Mouse (Mus musculus): ENCODE measurements around the gene Myzap. TPM values are rescaled to one million over a fixed set of nuclear protein-coding genes. Genes with fewer than 3 reads are reported as not detected.
"Not testable (repeated sequence)": the region's sequence is repeated elsewhere in the genome, so short reads cannot be mapped to it uniquely, and the experiment has no call there.

Gene Myzap
- polyA plus RNA-seq, 1 experiment from 2014 or later, result 2.6 TPM

DNA sequence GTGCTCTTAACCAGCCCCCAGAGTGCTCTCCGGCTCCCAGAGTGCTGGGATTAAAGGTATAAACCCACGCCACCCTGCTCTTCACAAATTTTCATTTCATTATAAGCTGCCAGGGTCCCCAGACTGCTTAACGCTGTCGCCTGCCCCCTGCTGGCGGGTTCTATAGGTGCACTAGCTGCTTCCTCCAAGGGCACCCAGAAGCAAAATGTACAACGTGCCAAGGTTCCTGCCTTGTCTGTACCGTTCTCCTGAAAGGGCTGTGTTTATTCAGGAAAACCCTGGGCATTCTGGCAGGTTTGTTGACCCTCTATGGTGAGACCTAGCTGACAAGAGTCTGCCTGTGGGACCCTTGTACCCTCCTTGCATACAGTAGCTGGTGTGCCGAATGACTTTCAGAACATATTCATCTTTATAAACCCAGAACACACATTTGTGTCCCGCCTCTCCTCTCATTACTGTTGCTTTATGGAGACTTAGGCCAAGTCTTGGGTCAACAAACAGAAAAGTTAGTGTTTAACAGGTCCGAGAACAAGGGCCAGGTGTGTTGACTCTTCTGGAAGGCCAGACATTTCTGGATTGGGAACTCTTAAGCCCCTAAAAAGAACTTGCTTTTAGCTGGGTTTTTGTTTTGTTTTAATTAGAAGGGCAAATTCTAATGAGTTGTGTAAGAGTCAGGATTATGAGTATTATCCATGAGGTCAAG lies 32.8 kb upstream of the Myzap start:
- Histone ChIP-seq H3K9ac (ENCODE audit: low read depth, low read length) (no peak overlapping the region), H3K4me3 (ENCODE audit: low read depth, low read length) (no peak overlapping the region), H3K27ac (ENCODE audit: low read length) (no peak overlapping the region), H3K27me3 (ENCODE audit: control insufficient read depth, insufficient read depth, low read depth, low read length) (no peaks in the 10 kb centered on the region), H3K36me3 (ENCODE audit: control insufficient read depth, insufficient read depth, low read length) (no peaks in the 10 kb centered on the region), H3K9me3 (replicated peaks; ENCODE audit: control insufficient read depth, low read length, poor library complexity, severe bottlenecking) (no peaks in the 10 kb centered on the region), H3K4me1 (ENCODE audit: control insufficient read depth, insufficient read depth, low read length) (no peaks in the 10 kb centered on the region), H3K4me2 (ENCODE audit: low read length) (no peak overlapping the region)
- WGBS, result 48% methylated on average over 10 of the region's 10 CpGs
- no peak for ATAC-seq

DNA sequence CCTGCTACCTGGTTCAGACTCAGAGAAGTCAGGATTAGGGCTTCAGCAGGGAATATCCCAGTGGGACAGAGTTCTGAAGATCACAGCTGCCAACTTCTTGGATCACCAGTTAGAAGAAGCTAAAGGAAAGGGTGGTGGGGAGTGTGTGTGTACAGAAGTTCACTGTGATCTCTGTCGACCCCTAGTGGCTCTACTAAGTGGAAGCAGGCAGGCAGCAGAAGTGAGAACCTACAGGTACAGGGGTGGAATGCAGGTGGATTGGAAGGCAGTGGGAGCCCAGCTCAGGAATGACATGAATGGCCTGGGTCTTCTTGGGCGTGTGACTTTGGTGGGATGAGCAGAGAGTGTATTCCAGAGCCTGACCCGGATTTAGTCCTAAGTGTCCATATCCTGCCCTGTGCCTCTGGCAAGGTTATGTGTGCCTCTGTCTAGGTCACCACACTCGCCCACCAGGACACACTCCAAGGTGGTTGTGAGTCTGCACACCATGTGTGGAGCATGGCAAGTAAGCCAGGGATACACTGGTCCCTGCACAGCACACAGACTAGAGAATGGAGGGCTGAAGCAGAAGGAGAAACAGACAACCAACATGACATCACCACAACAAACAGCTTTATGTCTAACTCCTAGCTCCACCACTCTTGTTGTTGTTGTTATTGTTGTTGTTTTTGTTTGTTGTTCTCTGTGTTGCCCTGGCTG lies 31.9 kb upstream of the Myzap start:
- H3K9ac ChIP-seq (ENCODE audit: low read depth, low read length), result no peak overlapping the region
- no peaks in the 10 kb centered on the region for H3K27me3 ChIP-seq (ENCODE audit: control insufficient read depth, insufficient read depth, low read depth, low read length)
- H3K36me3 ChIP-seq (ENCODE audit: control insufficient read depth, insufficient read depth, low read length), result no peaks in the 10 kb centered on the region
- no peak overlapping the region for H3K4me2 ChIP-seq (ENCODE audit: low read length)
- peak; percentile 62 for ATAC-seq
- 37% methylated on average over 4 of the region's 4 CpGs for WGBS
- H3K4me1 ChIP-seq (ENCODE audit: control insufficient read depth, insufficient read depth, low read length), result no peaks in the 10 kb centered on the region
- no peaks in the 10 kb centered on the region for H3K9me3 ChIP-seq (replicated peaks; ENCODE audit: control insufficient read depth, low read length, poor library complexity, severe bottlenecking)
- H3K4me3 ChIP-seq (ENCODE audit: low read depth, low read length), result no peak overlapping the region
- no peak overlapping the region for H3K27ac ChIP-seq (ENCODE audit: low read length)

DNA sequence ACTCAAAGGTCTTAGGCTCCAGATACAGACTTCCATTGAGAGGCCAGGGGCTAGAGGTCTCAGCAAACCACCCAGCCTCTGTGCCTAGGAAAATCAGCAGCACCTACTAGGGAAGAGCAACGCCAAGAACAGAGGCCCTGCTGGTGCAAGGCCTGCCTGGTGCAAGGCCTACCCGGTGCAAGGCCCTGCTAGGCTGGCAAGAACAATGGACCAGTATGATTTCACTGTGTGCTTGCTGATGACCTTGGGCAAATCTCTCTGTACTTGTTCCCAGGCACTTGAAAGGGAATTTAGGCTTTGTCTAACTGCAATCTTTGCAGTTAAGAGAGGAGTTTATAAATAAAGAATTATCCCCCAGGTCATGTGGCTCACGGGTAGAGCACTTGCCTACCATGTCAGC lies 30.4 kb upstream of the Myzap start:
- WGBS, result 74% methylated on average over 3 of the region's 3 CpGs
- Histone ChIP-seq H3K9me3 (replicated peaks; ENCODE audit: control insufficient read depth, low read length, poor library complexity, severe bottlenecking) (no peaks in the 10 kb centered on the region), H3K27ac (ENCODE audit: low read length) (no peak overlapping the region), H3K27me3 (ENCODE audit: control insufficient read depth, insufficient read depth, low read depth, low read length) (no peaks in the 10 kb centered on the region), H3K4me2 (ENCODE audit: low read length) (no peak overlapping the region), H3K36me3 (ENCODE audit: control insufficient read depth, insufficient read depth, low read length) (no peaks in the 10 kb centered on the region), H3K4me3 (ENCODE audit: low read depth, low read length) (no peak overlapping the region), H3K9ac (ENCODE audit: low read depth, low read length) (no peak overlapping the region), H3K4me1 (ENCODE audit: control insufficient read depth, insufficient read depth, low read length) (no peaks in the 10 kb centered on the region)
- no peak for ATAC-seq

DNA sequence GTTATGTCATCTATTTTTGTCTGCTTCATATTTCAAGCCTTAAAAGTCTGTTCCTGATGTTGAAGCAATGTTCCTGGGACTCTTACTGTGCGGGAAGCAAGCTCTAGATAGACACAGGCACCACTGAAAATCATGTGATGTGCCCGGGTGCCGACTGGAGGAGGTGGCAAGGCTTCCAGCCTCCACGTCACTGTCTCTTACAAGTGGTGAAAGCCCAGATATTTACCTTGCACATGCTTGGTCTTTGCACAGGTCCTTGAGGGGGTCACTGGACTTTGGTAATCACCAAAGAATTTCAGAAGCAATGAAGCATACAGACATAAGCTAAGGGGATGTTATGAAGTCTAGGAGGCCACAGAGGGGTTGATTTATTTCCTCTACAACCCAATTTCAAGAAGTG lies 29.8 kb upstream of the Myzap start:
- no peak for ATAC-seq
- no peaks in the 10 kb centered on the region for H3K27me3 ChIP-seq (ENCODE audit: control insufficient read depth, insufficient read depth, low read depth, low read length)
- H3K4me2 ChIP-seq (ENCODE audit: low read length), result no peak overlapping the region
- no peak overlapping the region for H3K4me3 ChIP-seq (ENCODE audit: low read depth, low read length)
- WGBS, result 91% methylated on average over 4 of the region's 4 CpGs
- no peaks in the 10 kb centered on the region for H3K9me3 ChIP-seq (replicated peaks; ENCODE audit: control insufficient read depth, low read length, poor library complexity, severe bottlenecking)
- no peak overlapping the region for H3K27ac ChIP-seq (ENCODE audit: low read length)
- H3K4me1 ChIP-seq (ENCODE audit: control insufficient read depth, insufficient read depth, low read length), result no peaks in the 10 kb centered on the region
- no peaks in the 10 kb centered on the region for H3K36me3 ChIP-seq (ENCODE audit: control insufficient read depth, insufficient read depth, low read length)
- H3K9ac ChIP-seq (ENCODE audit: low read depth, low read length), result no peak overlapping the region

DNA sequence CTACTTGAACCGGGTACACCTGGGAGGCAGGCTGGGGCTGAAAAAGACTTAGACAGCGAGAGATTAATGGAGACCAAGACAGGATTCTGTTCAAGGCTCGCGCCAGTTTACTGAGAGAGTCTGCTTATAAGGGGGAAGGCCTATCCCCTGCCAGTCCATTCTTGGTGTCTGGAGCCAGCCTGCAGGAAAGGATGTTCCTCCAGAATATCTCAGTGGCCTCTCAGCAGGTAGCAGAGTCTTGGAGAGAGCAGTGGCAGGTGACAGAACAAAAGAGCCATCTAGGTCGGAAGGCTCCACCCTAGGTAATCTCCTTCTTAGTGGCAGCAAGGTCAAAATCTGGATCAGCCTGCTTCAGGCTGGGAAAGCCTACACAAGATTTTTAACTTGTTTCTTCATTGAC lies 28.0 kb upstream of the Myzap start:
- WGBS, result 74% methylated on average over 5 of the region's 5 CpGs
- not testable (repeated sequence) for H3K4me3 ChIP-seq (ENCODE audit: low read depth, low read length); ATAC-seq; H3K27me3 ChIP-seq (ENCODE audit: control insufficient read depth, insufficient read depth, low read depth, low read length); H3K4me1 ChIP-seq (ENCODE audit: control insufficient read depth, insufficient read depth, low read length); H3K4me2 ChIP-seq (ENCODE audit: low read length); H3K36me3 ChIP-seq (ENCODE audit: control insufficient read depth, insufficient read depth, low read length); H3K9ac ChIP-seq (ENCODE audit: low read depth, low read length); H3K9me3 ChIP-seq (replicated peaks; ENCODE audit: control insufficient read depth, low read length, poor library complexity, severe bottlenecking); H3K27ac ChIP-seq (ENCODE audit: low read length)

DNA sequence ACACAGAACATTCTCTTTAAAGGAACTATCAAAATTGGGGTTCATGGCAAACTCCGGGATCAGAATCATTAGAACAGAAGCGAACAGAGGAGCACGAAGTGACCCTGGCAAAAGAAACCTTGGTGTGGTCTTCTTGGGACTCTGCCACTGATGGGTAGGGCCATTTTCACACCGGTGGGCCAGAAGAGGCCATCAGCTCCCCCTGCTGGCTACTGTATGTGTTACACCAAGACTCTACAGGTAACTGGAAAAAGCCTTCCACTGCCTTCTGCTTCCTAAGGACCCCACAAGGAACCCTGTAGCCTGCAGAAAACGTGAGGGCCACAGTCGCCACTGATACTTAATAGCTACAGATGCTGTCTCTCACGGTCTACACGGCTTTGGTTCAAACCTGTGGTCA lies 25.2 kb upstream of the Myzap start:
- Histone ChIP-seq H3K27me3 (ENCODE audit: control insufficient read depth, insufficient read depth, low read depth, low read length) (no peaks in the 10 kb centered on the region), H3K4me3 (ENCODE audit: low read depth, low read length) (no peak overlapping the region), H3K27ac (ENCODE audit: low read length) (no peak overlapping the region), H3K36me3 (ENCODE audit: control insufficient read depth, insufficient read depth, low read length) (no peaks in the 10 kb centered on the region), H3K9ac (ENCODE audit: low read depth, low read length) (no peak overlapping the region), H3K9me3 (replicated peaks; ENCODE audit: control insufficient read depth, low read length, poor library complexity, severe bottlenecking) (no peaks in the 10 kb centered on the region), H3K4me2 (ENCODE audit: low read length) (no peak overlapping the region), H3K4me1 (ENCODE audit: control insufficient read depth, insufficient read depth, low read length) (no peaks in the 10 kb centered on the region)
- no peak for ATAC-seq
- 66% methylated on average over 8 of the region's 8 CpGs for WGBS

DNA sequence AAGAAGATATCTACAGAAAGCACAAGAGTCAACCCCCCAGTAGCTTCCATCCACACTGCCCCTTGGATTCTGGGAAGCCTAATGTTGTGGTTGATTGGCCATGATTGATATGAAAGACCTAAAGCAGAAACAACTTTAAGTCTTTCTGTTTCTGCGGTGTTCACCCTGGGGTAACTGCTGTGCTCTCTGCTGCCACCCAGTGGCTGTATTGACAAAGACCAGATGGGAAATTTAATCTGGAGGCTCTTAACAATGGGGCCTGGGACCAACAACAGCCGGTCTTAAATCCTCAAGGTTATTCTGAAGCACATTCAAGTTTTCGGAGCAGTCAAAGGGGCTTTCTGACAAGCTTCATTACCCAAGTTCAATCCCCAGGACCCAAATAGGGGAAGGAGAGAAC lies 24.0 kb upstream of the Myzap start:
- H3K4me2 ChIP-seq (ENCODE audit: low read length), result no peak overlapping the region
- no peaks in the 10 kb centered on the region for H3K36me3 ChIP-seq (ENCODE audit: control insufficient read depth, insufficient read depth, low read length)
- H3K27ac ChIP-seq (ENCODE audit: low read length), result no peak overlapping the region
- H3K9ac ChIP-seq (ENCODE audit: low read depth, low read length), result no peak overlapping the region
- H3K27me3 ChIP-seq (ENCODE audit: control insufficient read depth, insufficient read depth, low read depth, low read length), result no peaks in the 10 kb centered on the region
- no peak for ATAC-seq
- WGBS, result 7% methylated on average over 3 of the region's 3 CpGs
- H3K4me3 ChIP-seq (ENCODE audit: low read depth, low read length), result no peak overlapping the region
- no peaks in the 10 kb centered on the region for H3K4me1 ChIP-seq (ENCODE audit: control insufficient read depth, insufficient read depth, low read length)
- H3K9me3 ChIP-seq (replicated peaks; ENCODE audit: control insufficient read depth, low read length, poor library complexity, severe bottlenecking), result no peaks in the 10 kb centered on the region

DNA sequence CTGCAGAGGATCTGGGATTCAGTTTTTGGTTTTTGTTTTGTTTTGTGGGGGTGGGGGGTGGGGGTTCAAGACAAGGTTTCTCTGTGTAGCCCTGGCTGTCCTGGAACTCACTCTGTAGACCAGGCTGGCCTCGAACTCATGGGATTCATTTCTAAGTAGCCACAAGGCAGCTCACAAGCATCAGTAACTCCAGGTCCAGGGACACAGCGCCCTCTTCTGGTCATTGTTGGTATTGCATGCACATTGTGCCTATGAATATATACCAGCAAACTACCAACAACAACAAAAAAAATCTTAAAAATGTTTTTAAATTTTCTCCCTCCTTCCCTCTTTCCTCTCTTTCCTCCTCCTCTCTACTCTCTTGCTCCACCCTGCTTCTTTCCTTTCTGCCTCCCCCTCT lies 22.5 kb upstream of the Myzap start:
- no peaks in the 10 kb centered on the region for H3K9me3 ChIP-seq (replicated peaks; ENCODE audit: control insufficient read depth, low read length, poor library complexity, severe bottlenecking)
- no peaks in the 10 kb centered on the region for H3K27me3 ChIP-seq (ENCODE audit: control insufficient read depth, insufficient read depth, low read depth, low read length)
- WGBS, result 38% methylated on average over 2 of the region's 2 CpGs
- H3K36me3 ChIP-seq (ENCODE audit: control insufficient read depth, insufficient read depth, low read length), result no peaks in the 10 kb centered on the region
- H3K4me3 ChIP-seq (ENCODE audit: low read depth, low read length), result no peak overlapping the region
- no peak for ATAC-seq
- H3K27ac ChIP-seq (ENCODE audit: low read length), result no peak overlapping the region
- H3K4me1 ChIP-seq (ENCODE audit: control insufficient read depth, insufficient read depth, low read length), result no peaks in the 10 kb centered on the region
- H3K9ac ChIP-seq (ENCODE audit: low read depth, low read length), result no peak overlapping the region
- H3K4me2 ChIP-seq (ENCODE audit: low read length), result no peak overlapping the region

DNA sequence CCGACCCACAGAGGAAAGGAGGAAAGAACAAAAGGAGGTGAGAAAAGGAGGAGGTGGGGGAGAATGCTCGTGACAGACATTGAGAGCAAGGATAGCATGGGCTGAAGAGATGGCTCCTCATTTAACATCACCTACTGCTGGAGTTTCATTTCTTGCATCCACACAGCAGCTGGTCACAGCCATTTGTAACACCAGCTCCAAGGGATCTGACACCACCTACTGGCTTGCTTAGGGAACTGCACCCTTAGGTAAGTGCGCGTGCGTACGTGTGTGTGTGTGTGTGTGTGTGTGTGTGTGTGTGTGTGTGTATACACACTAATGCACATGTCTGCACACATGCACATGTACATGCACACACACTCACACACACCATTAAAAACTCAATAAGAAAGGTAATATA lies 20.8 kb upstream of the Myzap start:
- H3K27me3 ChIP-seq (ENCODE audit: control insufficient read depth, insufficient read depth, low read depth, low read length), result no peaks in the 10 kb centered on the region
- 74% methylated on average over 6 of the region's 6 CpGs for WGBS
- H3K9me3 ChIP-seq (replicated peaks; ENCODE audit: control insufficient read depth, low read length, poor library complexity, severe bottlenecking), result no peaks in the 10 kb centered on the region
- H3K4me1 ChIP-seq (ENCODE audit: control insufficient read depth, insufficient read depth, low read length), result no peaks in the 10 kb centered on the region
- no peak overlapping the region for H3K4me2 ChIP-seq (ENCODE audit: low read length)
- no peak for ATAC-seq
- H3K36me3 ChIP-seq (ENCODE audit: control insufficient read depth, insufficient read depth, low read length), result no peaks in the 10 kb centered on the region
- no peak overlapping the region for H3K27ac ChIP-seq (ENCODE audit: low read length)
- no peak overlapping the region for H3K9ac ChIP-seq (ENCODE audit: low read depth, low read length)
- H3K4me3 ChIP-seq (ENCODE audit: low read depth, low read length), result no peak overlapping the region

Measured in midbrain, embryonic 16.5 days (tissue).